Mouse (Mus musculus) embryonic facial prominence, embryonic 11.5 days (tissue): ENCODE measurements at regions not wholly inside any gene's neighbourhood (a gene's known extent, or its start where the extent isn't known, plus 50 kb on each side); places are given as distances from the start of the nearest gene placed in this dataset.

Experiments used
- ATAC-seq: fragments of 200-750 bp; cut with Nextera tagmentation; replicated peaks from 2 replicates; pipeline ENCODE4 v1.8.0; 2017; ENCODE audit warnings: low read depth; ENCODE audit not compliant: insufficient number of reproducible peaks, low FRiP score, low TSS enrichment
- DNase-seq: peaks from one replicate; pipeline ENCODE4 v3.0.0-alpha.2; 2015; ENCODE audit warnings: low spot score
- H3K27ac ChIP-seq: fragments of 300-500 bp; sonication (generic); replicated peaks from 2 replicates; pipeline ENCODE4 v1.5.1; 2014; ENCODE audit warnings: mild to moderate bottlenecking, low read depth, low read length, control low read depth
- H3K27me3 ChIP-seq: fragments of 300-500 bp; sonication (generic); 2 replicates; pipeline ENCODE4 v1.6.1; 2014; ENCODE audit warnings: mild to moderate bottlenecking, low read length, moderate library complexity, mixed read lengths; ENCODE audit not compliant: control insufficient read depth, insufficient read depth
- H3K36me3 ChIP-seq: fragments of 300-500 bp; sonication (generic); replicated peaks from 2 replicates; pipeline ENCODE4 v1.6.1; 2014; ENCODE audit warnings: low read depth, mild to moderate bottlenecking, low read length, moderate library complexity, mixed read lengths; ENCODE audit not compliant: control insufficient read depth, insufficient read depth
- H3K4me1 ChIP-seq: fragments of 300-500 bp; sonication (generic); 2 replicates; pipeline ENCODE4 v1.6.1; 2014; ENCODE audit warnings: low read length, mixed read lengths; ENCODE audit not compliant: control insufficient read depth, insufficient read depth
- H3K4me2 ChIP-seq: fragments of 300-500 bp; sonication (generic); 2 replicates; pipeline ENCODE4 v1.6.1; 2014; ENCODE audit warnings: low read depth, mild to moderate bottlenecking, control low read depth, low read length, moderate library complexity
- H3K4me3 ChIP-seq: fragments of 300-500 bp; sonication (generic); 2 replicates; pipeline ENCODE4 v1.5.1; 2014; ENCODE audit warnings: low read depth, low read length, control low read depth
- H3K9ac ChIP-seq: fragments of 300-500 bp; sonication (generic); replicated peaks from 2 replicates; pipeline ENCODE4 v1.6.1; 2014; ENCODE audit warnings: mild to moderate bottlenecking, control low read depth, low read length
- H3K9me3 ChIP-seq: fragments of 300-500 bp; sonication (generic); replicated peaks from 2 replicates; pipeline ENCODE4 v1.6.1; 2016; ENCODE audit warnings: mild to moderate bottlenecking, low read length, inconsistent platforms, mixed read lengths; ENCODE audit not compliant: control insufficient read depth
- WGBS: fragments of 180-500 bp; shearing (Covaris S2); extraction: QIAGEN DNeasy Blood & Tissue Kit; methylation state at CpG from one replicate; pipeline ENCODE4 v1.1.7; 2014; 5-methylcytosine and 5-hydroxymethylcytosine counted together

DNA sequence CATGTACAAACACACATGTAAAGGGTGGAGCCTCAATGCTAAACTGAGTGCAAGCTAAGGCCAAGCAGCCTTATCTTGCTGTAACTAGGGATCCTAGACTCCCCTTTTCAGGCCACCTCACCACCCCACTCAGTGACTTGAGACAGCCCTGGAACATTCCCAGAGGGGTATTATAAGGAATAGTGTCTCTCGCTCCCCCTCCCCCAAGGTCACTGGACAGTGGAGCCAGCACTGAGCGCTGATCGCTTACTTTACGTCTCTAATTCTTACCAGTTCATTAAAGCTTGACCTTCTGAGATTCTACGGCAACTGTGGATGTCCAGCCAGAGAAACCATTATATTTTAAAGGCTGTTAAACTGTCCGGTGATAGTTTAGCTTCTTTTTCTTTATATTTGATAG lies 243.5 kb downstream of the Gm4791 start:
- DNase-seq (no peak), ATAC-seq (no peak)
- Histone ChIP-seq H3K27me3 (no peaks in the 10 kb centered on the region), H3K4me1 (no peaks in the 10 kb centered on the region), H3K9me3 (no peaks in the 10 kb centered on the region), H3K36me3 (no peaks in the 10 kb centered on the region), H3K4me2 (no peak overlapping the region), H3K4me3 (no peak overlapping the region), H3K9ac (no peak overlapping the region), H3K27ac (no peak overlapping the region)
- WGBS, result 84% methylated on average over 6 of the region's 6 CpGs

GRCm38 (mm10) chr9:47242526-47242925 lies 244.0 kb downstream of the Gm4791 start:
- H3K27ac ChIP-seq, result no peak overlapping the region
- no peaks in the 10 kb centered on the region for H3K36me3 ChIP-seq
- no peak overlapping the region for H3K4me2 ChIP-seq
- no peaks in the 10 kb centered on the region for H3K9me3 ChIP-seq
- no peaks in the 10 kb centered on the region for H3K4me1 ChIP-seq
- H3K9ac ChIP-seq, result no peak overlapping the region
- ATAC-seq (no peak), DNase-seq (no peak)
- H3K4me3 ChIP-seq, result no peak overlapping the region
- H3K27me3 ChIP-seq, result no peaks in the 10 kb centered on the region
- WGBS, result 79% methylated on average over 8 of the region's 8 CpGs

- H3K4me3 ChIP-seq, result no peak overlapping the region
These were observed 250.5 kb downstream of the Gm4791 start for GRCm38 (mm10) chr9:47249029-47249428.

DNA sequence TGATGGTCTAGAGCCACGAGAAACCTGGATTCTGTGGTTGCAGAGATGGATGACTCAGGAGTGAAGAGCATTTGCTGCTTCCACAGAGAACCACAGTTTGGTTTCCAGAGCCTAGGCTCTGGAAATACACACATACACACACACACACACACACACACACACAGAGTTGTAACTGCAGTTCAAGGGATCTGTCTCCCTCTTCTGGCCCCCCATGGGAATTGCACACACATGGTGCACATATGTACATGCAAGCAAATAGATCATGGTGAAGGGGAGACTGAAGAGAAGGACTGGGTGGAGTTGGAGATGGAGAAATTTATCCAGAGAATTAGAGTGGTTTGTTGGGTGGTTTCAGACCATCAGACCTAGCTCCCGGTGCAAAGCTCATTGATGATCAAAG lies 252.6 kb downstream of the Gm4791 start:
- no peaks in the 10 kb centered on the region for H3K27me3 ChIP-seq
- H3K9ac ChIP-seq, result no peak overlapping the region
- no peak for DNase-seq
- H3K4me2 ChIP-seq, result no peak overlapping the region
- no peaks in the 10 kb centered on the region for H3K4me1 ChIP-seq
- H3K4me3 ChIP-seq, result no peak overlapping the region
- H3K27ac ChIP-seq, result no peak overlapping the region
- WGBS, result 91% methylated on average over 2 of the region's 2 CpGs
- no peaks in the 10 kb centered on the region for H3K36me3 ChIP-seq
- H3K9me3 ChIP-seq, result no peaks in the 10 kb centered on the region
- ATAC-seq, result no peak

More at GRCm38 (mm10) chr9:47249029-47249428, 250.5 kb downstream of the Gm4791 start:
- no peaks in the 10 kb centered on the region for H3K4me1 ChIP-seq
- no peak for ATAC-seq
- H3K4me2 ChIP-seq, result no peak overlapping the region
- no peak for DNase-seq
- WGBS, result 75% methylated on average over 3 of the region's 3 CpGs
- no peaks in the 10 kb centered on the region for H3K9me3 ChIP-seq
- H3K36me3 ChIP-seq, result no peaks in the 10 kb centered on the region
- H3K9ac ChIP-seq, result no peak overlapping the region
- H3K27me3 ChIP-seq, result no peaks in the 10 kb centered on the region
- H3K27ac ChIP-seq, result no peak overlapping the region

DNA sequence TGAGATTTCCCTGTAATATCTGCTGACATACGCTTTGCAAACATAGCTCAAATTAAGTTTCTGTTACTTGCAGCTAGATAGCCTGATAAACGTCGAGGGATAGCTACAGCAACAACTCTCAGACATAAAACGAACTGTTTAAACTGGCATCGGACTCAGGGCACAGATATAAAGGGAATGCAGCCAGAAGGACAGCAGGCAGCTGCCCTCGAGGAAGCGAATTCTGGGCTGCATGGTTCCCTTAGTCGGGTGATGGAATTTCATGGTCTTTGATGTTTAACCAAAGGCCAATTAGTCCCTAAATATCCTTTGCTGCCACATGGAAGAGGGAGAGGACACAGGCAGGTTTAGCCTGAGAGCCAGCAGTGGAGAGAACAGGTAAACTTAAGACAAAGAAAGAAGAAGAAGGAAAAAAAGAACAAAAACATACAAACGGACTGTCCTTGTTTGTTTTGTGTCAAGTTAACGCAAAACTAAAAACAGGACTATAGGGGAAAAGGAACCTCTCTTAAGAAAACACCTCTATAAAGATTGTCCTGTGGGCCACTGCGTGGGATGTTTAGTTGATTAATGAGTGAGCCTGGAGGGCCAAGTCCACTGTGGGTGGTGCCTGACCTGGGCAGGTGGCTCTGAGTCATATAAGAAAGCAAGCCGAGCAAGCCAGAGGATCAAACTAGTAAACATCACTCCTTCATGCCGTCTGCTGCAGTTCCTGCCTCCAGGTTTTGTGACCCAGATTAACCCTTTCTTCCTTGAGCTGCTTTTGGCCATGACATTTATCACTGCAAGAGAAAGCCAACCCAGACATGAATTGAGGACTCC lies 255.5 kb downstream of the Gm4791 start:
- Histone ChIP-seq H3K27me3 (no peaks in the 10 kb centered on the region), H3K9ac (no peak overlapping the region), H3K36me3 (no peaks in the 10 kb centered on the region), H3K4me3 (no peak overlapping the region), H3K9me3 (no peaks in the 10 kb centered on the region), H3K27ac (no peak overlapping the region), H3K4me1 (no peaks in the 10 kb centered on the region), H3K4me2 (no peak overlapping the region)
- 50% methylated on average over 13 of the region's 13 CpGs for WGBS
- no peak for ATAC-seq
- no peak for DNase-seq

DNA sequence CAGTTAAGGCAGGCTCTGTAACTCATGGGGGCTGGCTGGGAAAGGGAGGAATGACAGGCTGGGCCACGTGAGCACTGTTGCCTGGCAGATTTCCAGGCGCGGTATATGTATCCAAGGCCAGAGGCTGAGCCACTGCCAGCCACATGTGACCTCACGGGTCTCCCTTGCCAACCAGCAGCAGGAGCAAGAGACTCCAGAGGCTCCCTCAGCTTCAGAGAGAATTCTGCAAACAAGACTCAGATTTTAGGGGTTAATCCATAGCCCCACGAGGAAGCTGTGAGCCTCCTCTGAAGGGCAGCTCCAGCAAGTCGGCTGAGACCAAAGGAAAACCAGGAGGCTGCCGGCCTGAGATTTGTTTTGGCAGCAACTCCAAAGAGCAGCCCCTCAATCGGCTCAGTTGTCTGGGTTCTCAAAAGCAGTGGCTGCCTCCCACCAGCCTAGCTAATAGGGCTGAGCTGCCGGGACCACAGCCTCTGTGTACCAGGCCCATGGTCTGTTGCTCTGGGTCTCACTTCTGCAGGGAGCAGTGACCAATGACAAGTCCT lies 264.0 kb upstream of the Cadm1 start:
- WGBS, result 54% methylated on average over 9 of the region's 9 CpGs
- H3K9ac ChIP-seq, result no peak overlapping the region
- H3K4me2 ChIP-seq, result no peak overlapping the region
- ATAC-seq, result no peak
- no peaks in the 10 kb centered on the region for H3K9me3 ChIP-seq
- H3K27ac ChIP-seq, result no peak overlapping the region
- H3K27me3 ChIP-seq, result no peaks in the 10 kb centered on the region
- H3K36me3 ChIP-seq, result no peaks in the 10 kb centered on the region
- DNase-seq, result no peak
- no peaks in the 10 kb centered on the region for H3K4me1 ChIP-seq
- no peak overlapping the region for H3K4me3 ChIP-seq

DNA sequence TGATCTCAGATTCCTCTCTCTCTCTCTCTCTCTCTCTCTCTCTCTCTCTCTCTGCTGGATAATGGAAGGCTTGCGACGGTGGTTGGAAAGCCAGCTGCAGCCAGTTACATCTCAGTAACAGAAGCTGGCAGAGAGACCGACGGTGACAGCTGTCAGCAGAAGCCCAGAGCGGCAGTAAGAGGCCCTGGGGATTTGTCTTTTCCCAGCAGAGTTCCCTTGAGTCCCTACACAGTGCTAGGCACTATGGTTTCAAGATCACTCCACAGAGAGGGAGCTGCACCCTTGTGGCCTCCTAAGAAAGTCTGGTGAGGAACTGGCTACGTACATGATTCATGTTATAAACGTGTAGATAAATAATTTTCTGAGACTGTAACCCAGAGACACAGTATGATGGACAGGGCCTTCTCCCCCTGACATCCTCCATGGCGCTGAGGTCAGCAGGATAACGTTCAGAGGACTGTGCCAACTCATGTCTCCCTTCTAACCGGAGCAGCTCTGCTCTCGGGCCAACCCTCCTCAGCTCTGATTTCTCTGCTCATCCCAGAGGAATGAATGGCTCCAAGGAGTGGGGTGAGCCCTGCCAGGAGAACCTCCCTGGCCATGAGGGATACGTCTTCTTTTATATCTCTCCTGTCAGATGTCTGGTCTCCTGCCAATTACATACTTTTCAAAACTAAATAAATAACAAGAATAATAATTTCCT lies 253.5 kb upstream of the Cadm1 start:
- Histone ChIP-seq H3K4me2 (no peak overlapping the region), H3K4me1 (no peaks in the 10 kb centered on the region)

DNA sequence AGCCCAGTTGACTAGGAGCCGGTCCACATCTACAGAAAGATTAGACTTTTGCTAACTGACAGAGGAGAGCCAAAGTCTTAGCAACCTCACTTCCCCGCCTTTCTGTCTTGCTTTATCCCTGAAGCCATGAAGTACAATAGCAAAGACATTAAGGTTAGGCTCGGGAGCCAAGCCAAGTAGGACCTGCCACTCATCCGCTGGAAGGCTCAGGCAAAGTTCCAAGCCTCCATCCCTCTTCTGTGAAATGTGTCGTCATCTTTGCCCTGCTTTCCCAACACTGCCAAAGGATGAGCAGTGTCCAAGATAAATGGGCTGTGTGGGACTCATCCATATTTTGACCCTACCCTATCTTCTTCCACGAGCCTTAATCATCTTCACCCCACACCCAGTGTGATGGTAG lies 250.6 kb upstream of the Cadm1 start:
- no peak overlapping the region for H3K27ac ChIP-seq
- H3K4me3 ChIP-seq, result no peak overlapping the region
- no peaks in the 10 kb centered on the region for H3K36me3 ChIP-seq
- H3K9me3 ChIP-seq, result no peaks in the 10 kb centered on the region
- H3K4me2 ChIP-seq, result no peak overlapping the region
- no peak overlapping the region for H3K9ac ChIP-seq
- WGBS, result 87% methylated on average over 6 of the region's 6 CpGs
- H3K27me3 ChIP-seq, result no peaks in the 10 kb centered on the region
- DNase-seq (no peak), ATAC-seq (no peak)
- H3K4me1 ChIP-seq, result no peaks in the 10 kb centered on the region

More for the DNA sequence above, 253.5 kb upstream of the Cadm1 start:
- DNase-seq (no peak), ATAC-seq (no peak)
- Histone ChIP-seq H3K36me3 (no peaks in the 10 kb centered on the region), H3K27me3 (no peaks in the 10 kb centered on the region), H3K4me3 (no peak overlapping the region), H3K27ac (no peak overlapping the region), H3K9me3 (no peaks in the 10 kb centered on the region), H3K9ac (no peak overlapping the region)
- 41% methylated on average over 12 of the region's 12 CpGs for WGBS
